Mouse (Mus musculus) kidney, embryonic 14.5 days (tissue): ENCODE data around the gene H13. TPM values are rescaled to one million over a fixed set of nuclear protein-coding genes. Genes with fewer than 3 reads are reported as not detected.
A peak's percentile ranks its signal among the peaks of the same experiment; 100 is the strongest.

Source experiments
- ATAC-seq: fragments of 200-750 bp; cut with Nextera tagmentation; 2 replicates; pipeline ENCODE4 v1.8.0; 2017; ENCODE audit warnings: moderate number of reproducible peaks, mild to moderate bottlenecking, moderate TSS enrichment, moderate library complexity; ENCODE audit not compliant: low FRiP score, low TSS enrichment
- H3K27ac ChIP-seq: fragments of 300-500 bp; sonication (generic); 2 replicates; pipeline ENCODE4 v1.5.1; 2014; ENCODE audit warnings: low read depth, mild to moderate bottlenecking, low read length, moderate library complexity, mixed read lengths
- H3K27me3 ChIP-seq: fragments of 300-500 bp; sonication (generic); 2 replicates; pipeline ENCODE4 v1.6.1; 2014; ENCODE audit warnings: mild to moderate bottlenecking, low read length; ENCODE audit not compliant: control insufficient read depth, insufficient read depth
- H3K36me3 ChIP-seq: fragments of 300-500 bp; sonication (generic); 2 replicates; pipeline ENCODE4 v1.6.1; 2014; ENCODE audit warnings: low read length, mixed read lengths; ENCODE audit not compliant: control insufficient read depth, insufficient read depth
- H3K4me1 ChIP-seq: fragments of 300-500 bp; sonication (generic); 2 replicates; pipeline ENCODE4 v1.6.1; 2014; ENCODE audit warnings: low read length, mixed read lengths; ENCODE audit not compliant: control insufficient read depth, insufficient read depth
- H3K4me2 ChIP-seq: fragments of 300-500 bp; sonication (generic); replicated peaks from 2 replicates; pipeline ENCODE4 v1.6.1; 2014; ENCODE audit warnings: low read depth, mild to moderate bottlenecking, low read length
- H3K4me3 ChIP-seq: fragments of 300-500 bp; sonication (generic); 2 replicates; pipeline ENCODE4 v1.5.1; 2014; ENCODE audit warnings: mild to moderate bottlenecking, low read length
- H3K9ac ChIP-seq: fragments of 300-500 bp; sonication (generic); 2 replicates; pipeline ENCODE4 v1.6.1; 2014; ENCODE audit warnings: low read depth, mild to moderate bottlenecking, low read length, moderate library complexity
- H3K9me3 ChIP-seq: fragments of 300-500 bp; sonication (generic); 2 replicates; pipeline ENCODE4 v1.6.1; 2016; ENCODE audit warnings: low read length; ENCODE audit not compliant: control insufficient read depth
- WGBS: fragments of 180-500 bp; shearing (Covaris S2); extraction: QIAGEN DNeasy Blood & Tissue Kit; methylation state at CpG from one replicate; pipeline ENCODE4 v1.1.7; 2014; 5-methylcytosine and 5-hydroxymethylcytosine counted together
- polyA plus RNA-seq: library from polyadenylated mRNA; unstranded; fragments of >200 nt; fragmentation: Nextera tagmentation; extraction: Ambion mirVana; gene quantifications from 2 replicates; pipeline ENCODE4 v1.2.1, GENCODE M21; 2014

Gene H13
- polyA plus RNA-seq, 1 experiment from 2014 or later: 147 TPM

DNA sequence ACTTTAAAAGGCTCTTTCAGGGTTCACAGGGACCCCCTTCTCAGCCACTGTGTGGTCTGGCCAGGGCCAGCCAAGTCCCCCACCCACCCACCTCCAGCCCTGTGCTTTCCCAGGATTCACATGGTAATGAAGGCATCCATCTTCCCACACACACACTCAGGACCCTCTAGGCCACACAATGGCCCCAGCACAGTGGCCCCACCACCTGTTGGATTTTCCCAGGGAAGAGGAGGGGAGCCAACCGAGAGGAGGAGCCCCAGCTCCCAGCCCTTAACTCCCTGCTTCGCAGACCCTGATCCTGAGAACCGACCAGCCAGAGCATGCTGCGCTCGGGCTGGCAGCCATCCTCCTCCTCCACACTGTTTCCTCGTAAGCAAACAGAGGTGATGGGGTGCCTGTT lies 48.8 kb downstream of the H13 start:
- 22% methylated on average over 6 of the region's 6 CpGs for WGBS
- H3K27me3 ChIP-seq: no peaks in the 10 kb centered on the region
- peaks cover 8% of the 10 kb centered on the region; the same call in 1 of the 2 replicates for H3K4me1 ChIP-seq
- H3K4me3 ChIP-seq: no peak overlapping the region
- no peak overlapping the region; the same call in 1 of the 2 replicates for H3K27ac ChIP-seq
- H3K9me3 ChIP-seq: no peaks in the 10 kb centered on the region
- ATAC-seq: peak; percentile 73
- H3K4me2 ChIP-seq: no peak overlapping the region
- no peaks in the 10 kb centered on the region for H3K36me3 ChIP-seq
- H3K9ac ChIP-seq: no peak overlapping the region

DNA sequence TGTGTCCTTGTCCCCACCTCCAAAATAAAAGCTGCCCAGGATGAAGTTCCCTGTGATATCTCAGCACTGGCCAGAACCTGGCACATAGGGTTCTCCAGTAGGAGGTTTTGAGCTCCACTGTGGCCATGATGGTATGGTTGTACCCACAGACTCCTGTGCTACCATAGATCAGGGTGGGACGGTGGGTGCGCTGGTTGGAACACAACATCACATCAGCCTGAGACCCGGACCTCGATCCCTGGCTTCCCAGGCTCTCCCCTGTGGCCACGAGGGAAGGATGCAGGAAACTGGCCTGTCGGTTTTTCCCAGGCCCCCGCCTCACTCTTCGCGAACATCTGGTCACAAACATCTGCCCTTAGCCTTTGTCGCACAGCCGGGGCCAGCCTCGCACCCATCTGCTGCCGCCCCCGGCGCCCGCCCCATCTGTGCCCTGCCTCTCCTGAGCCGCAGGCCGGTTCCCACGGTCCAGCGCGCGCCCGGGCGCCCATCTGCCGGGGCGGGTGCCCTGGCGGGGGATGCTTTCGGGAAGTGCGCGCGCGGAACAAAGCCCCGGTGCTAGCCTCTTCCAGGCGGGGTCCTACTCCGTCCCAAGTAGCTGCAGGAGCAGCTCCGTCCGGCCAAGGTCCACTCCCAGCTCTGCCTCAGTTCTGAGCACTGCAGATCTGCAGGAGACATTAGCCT lies 54.5 kb downstream of the H13 start:
- Histone ChIP-seq H3K27ac (peak overlapping the region; percentile 26; the same call in 1 of the 2 replicates), H3K27me3 (no peaks in the 10 kb centered on the region), H3K9ac (peak overlapping the region; percentile 61), H3K4me1 (peaks cover 45% of the 10 kb centered on the region), H3K4me3 (peak overlapping the region; percentile 36), H3K36me3 (no peaks in the 10 kb centered on the region), H3K4me2 (peak overlapping the region; percentile 75), H3K9me3 (no peaks in the 10 kb centered on the region)
- WGBS: 2% methylated on average over 36 of the region's 37 CpGs
- ATAC-seq: peak; percentile 47

DNA sequence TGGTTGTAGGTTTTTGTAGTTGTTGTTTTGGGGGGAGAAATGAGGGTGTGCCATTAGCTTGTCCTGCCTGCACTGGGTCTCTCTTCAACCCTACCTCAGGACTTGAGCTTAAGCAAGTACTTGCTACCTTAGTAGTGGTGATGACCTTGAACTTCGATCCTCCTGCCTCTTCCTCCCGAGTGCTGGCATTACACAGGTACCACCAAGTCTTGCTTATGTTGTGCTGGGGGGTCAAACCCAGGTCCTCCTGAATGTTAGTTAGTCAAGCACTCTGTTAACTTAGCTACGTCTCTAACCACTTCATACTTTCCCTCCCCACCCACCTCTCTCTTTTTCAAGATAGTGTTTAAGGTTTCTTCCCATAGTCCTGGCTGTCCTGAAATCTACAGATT lies 55.1 kb downstream of the H13 start:
- Histone ChIP-seq H3K36me3 (no peaks in the 10 kb centered on the region), H3K27me3 (no peaks in the 10 kb centered on the region), H3K4me2 (peak overlapping the region; percentile 75), H3K27ac (peak overlapping the region; percentile 26; the same call in 1 of the 2 replicates), H3K9ac (peak overlapping the region; percentile 61), H3K9me3 (no peaks in the 10 kb centered on the region), H3K4me1 (peaks cover 51% of the 10 kb centered on the region), H3K4me3 (peak overlapping the region; percentile 36)
- WGBS: 60% methylated on average over 3 of the region's 3 CpGs
- ATAC-seq: no peak

DNA sequence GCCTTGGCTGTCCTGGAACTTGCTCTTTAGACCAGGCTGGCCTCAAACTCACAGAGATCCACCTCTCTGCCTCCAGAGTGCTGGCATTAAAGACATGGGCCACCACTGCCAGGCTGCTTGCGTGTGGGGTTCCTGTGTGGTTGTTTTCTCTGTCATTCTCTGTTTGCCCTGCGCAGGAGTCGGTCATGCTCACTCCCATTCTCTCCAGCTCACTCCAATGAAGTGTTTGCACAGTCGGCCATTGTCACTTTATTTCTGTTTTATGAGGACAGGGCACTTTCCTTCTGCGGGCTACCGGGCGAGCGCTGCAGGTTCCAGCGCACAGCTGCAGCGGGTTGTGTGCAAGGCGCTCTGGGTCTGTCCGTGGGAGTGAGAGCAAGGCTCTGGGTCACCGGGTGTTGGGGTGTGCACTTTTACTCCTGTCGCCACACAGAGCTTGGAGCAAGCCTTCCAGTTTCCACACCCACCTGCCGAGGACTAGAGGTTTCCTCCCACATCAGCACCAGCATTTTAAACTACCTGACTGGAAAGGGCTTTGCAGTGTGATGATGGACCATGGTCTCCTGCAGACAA lies 56.0 kb downstream of the H13 start:
- Histone ChIP-seq H3K9me3 (no peaks in the 10 kb centered on the region), H3K27me3 (no peaks in the 10 kb centered on the region), H3K9ac (no peak overlapping the region), H3K4me1 (peaks cover 60% of the 10 kb centered on the region), H3K27ac (no peak overlapping the region), H3K4me3 (no peak overlapping the region), H3K36me3 (no peaks in the 10 kb centered on the region), H3K4me2 (no peak overlapping the region)
- 25% methylated on average over 15 of the region's 15 CpGs for WGBS
- ATAC-seq: no peak

DNA sequence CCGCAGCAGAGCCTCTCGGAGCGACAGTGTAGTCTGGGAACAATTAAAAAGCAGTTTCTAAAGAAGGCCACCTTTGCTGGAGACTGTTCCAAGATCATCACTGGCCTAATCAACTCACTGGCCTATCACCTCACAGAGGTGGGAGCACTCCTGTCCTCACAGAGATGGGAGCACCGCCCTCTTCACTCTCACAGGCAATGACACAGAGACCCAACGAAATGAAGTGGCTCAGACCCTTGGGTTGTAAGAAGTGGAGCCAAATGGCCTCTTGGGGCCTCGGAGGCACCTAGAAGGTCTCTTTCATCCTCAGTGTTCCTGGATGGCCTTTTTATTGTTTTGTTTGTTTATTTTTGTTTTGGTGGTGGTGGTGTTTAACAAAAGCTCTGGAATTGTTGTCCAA lies 57.0 kb downstream of the H13 start:
- Histone ChIP-seq H3K27ac (no peak overlapping the region), H3K4me1 (peaks cover 64% of the 10 kb centered on the region), H3K4me3 (no peak overlapping the region), H3K36me3 (no peaks in the 10 kb centered on the region), H3K27me3 (no peaks in the 10 kb centered on the region), H3K9me3 (no peaks in the 10 kb centered on the region), H3K4me2 (no peak overlapping the region), H3K9ac (no peak overlapping the region)
- 77% methylated on average over 6 of the region's 6 CpGs for WGBS
- no peak for ATAC-seq

DNA sequence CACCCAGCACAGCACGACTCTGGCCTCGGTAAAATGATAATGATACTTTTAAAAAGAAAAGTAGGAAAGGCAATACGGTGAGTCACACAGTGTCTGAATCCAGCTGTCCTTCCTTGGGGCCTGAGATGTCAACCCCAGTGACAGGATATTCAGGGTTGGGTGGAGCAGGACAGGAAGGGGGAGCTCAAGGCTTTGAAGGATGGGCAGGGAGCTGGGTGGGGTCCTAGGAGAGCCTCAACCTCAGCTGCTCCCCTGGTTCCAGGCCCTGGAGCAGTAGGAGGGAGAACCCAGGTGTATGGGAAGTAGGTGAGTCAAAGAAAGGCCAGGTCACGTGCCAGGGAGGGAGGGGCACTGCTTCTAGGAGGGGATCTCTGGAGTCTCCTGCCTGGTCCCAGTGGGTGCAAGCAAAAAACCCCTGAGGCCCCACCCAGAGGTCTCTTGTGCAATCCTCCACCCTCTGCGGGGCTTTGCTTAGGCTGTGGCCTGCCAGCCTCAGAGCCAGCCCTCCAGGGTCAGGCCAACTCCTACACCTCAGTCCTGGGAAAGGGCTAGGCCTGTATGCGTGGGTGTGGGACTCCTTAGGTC lies 57.6 kb downstream of the H13 start:
- no peak overlapping the region for H3K4me3 ChIP-seq
- H3K9me3 ChIP-seq: no peaks in the 10 kb centered on the region
- H3K4me1 ChIP-seq: peaks cover 64% of the 10 kb centered on the region
- WGBS: 29% methylated on average over 6 of the region's 6 CpGs
- peak overlapping the region; percentile 20; the same call in 1 of the 2 replicates for H3K27ac ChIP-seq
- no peak overlapping the region for H3K9ac ChIP-seq
- H3K36me3 ChIP-seq: no peaks in the 10 kb centered on the region
- ATAC-seq: no peak
- no peak overlapping the region for H3K4me2 ChIP-seq
- no peaks in the 10 kb centered on the region for H3K27me3 ChIP-seq

DNA sequence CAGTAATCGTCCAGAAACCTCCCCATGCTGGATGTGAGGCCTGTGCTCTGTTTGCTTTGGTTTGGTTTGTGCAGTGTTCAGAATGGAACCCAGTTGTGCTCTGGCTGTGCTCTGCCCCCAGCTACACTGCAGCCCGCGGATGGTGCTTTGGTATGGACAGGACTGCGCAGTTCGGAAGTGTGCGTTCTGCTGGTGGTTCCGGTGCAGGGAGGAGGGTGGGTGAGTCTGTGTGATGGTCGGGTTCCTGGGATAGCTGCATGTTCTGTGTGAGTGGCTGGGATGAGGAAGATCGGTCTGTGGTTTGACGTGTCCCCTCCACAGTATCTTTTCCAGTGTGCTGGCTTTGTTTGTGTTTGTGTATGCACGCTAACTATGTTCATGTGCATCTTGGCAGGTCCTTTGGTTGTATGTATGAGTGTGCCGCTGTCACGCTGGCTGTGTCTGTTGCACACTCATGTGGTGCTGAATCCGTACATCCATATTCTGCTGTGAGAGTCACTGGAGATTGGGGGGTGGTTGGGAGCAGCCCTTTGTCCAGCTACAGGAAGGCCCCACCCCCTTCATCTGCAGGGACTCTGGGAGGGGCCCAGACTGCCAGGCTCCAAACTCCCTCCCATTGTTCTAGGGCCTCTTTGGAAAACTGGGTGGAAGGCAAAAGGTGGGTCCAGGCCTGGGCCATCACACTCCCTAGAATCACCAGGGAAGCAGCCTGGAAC lies 58.7 kb downstream of the H13 start:
- Histone ChIP-seq H3K4me3 (no peak overlapping the region), H3K4me2 (no peak overlapping the region), H3K27me3 (no peaks in the 10 kb centered on the region), H3K27ac (peak overlapping the region; percentile 48; the same call in 1 of the 2 replicates), H3K36me3 (no peaks in the 10 kb centered on the region), H3K9ac (no peak overlapping the region), H3K4me1 (peaks cover 65% of the 10 kb centered on the region), H3K9me3 (no peaks in the 10 kb centered on the region)
- ATAC-seq: no peak
- WGBS: 84% methylated on average over 14 of the region's 14 CpGs

DNA sequence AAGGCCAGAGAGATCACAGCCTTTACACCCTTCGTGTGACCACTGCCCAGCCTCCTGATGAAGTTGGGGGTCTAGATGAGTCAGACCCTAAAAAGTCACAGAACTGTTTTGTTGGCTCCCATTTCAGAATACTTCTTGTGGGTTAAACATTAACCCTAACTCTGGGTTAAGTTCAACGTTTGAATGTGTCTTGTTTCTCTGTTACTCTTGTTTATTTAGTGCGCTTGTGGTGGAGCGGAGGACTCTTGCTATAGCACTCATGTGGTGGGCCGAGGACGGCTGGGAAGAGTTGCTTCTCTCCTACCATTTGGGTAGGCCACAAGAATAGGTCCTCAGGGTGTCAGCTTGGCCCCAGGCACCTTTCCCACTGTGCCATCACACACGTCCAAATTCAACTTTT lies 59.3 kb downstream of the H13 start:
- Histone ChIP-seq H3K4me1 (peaks cover 68% of the 10 kb centered on the region), H3K27me3 (no peaks in the 10 kb centered on the region), H3K4me3 (no peak overlapping the region), H3K9ac (no peak overlapping the region), H3K4me2 (no peak overlapping the region), H3K27ac (peak overlapping the region; percentile 83; the same call in 1 of the 2 replicates), H3K36me3 (no peaks in the 10 kb centered on the region), H3K9me3 (no peaks in the 10 kb centered on the region)
- 68% methylated on average over 7 of the region's 7 CpGs for WGBS
- ATAC-seq: no peak
